Mouse (Mus musculus): Measurements from ENCODE around the gene 4933434E20Rik. TPM values are rescaled to one million over a fixed set of nuclear protein-coding genes. Genes with fewer than 3 reads are reported as not detected.

Gene 4933434E20Rik
- 77.6 and 84.3 TPM in 2 replicates for total RNA-seq (2014; fragmentation: Nextera tagmentation)
- 83.1 and 96.2 TPM in 2 replicates for total RNA-seq (2017)
- polyA plus RNA-seq (2012): 6.8 and 22.4 TPM in 2 replicates

DNA sequence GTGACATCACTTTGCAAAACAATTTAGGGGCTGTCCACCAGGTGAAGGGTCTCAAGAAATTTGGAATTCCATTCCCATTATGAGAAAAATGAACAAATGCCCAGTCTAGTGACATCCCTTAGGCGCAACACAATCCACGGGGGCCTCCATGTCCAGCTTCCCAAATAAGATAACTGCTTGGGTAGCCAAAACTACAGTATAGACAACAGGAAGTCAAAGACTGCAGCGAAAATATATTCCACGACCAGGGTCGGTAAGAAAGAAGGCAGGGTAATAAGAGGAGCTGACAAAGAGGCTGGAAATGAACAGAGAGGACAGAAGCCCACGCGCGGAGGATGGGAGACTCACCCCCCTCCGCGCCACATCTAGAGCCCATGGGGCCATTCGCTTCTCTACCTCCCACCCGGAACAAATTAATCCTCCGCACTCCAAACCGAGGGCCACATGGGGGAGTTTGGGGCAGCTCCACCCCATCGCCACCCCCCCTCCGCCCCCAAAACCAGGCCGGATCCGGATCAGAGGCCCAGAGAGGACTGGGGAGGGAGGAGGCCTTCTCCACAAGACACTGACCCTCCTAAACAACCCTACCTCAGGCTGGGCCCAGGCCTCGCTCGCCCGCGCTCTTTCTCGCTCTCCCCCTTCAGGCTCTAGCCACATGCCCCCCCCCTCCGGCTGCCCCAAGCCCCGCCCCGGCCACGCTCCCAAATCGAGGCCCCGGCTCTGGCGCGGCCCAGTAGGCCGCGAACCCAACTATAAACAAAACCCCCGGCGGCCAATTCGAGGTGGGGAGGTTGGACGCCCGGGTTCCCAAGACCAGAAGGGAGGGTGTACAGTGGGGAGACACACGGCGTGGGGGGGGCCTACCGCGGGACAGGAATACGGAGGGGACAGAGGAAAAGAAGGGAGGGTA lies at the start of gene 4933434E20Rik:
Gene 4933434E20Rik (plus strand): TSS at position 196 of the 910 bp plus-strand sequence.
- Histone ChIP-seq H3K4me3 (ENCODE audit: low read depth, low read length) (peak within 1 kb of the TSS; percentile 81), H3K4me1 (ENCODE audit: insufficient read depth, low read depth, low read length) (peaks cover 38% of the 10 kb centered on the region), H3K9me3 (replicated peaks) (no peaks in the 10 kb centered on the region), H3K36me3 (replicated peaks) (peaks cover 39% of the 10 kb centered on the region), H3K27me3 (ENCODE audit: insufficient read depth, low read length) (no peaks in the 10 kb centered on the region)
- DNase-seq (ENCODE audit: low spot score) (peak; percentile 69), ATAC-seq (ENCODE audit: extremely low read depth, insufficient number of reproducible peaks, low FRiP score, poor library complexity, severe bottlenecking) (no peak)
- TF ChIP-seq POLR2AphosphoS5 (IDR thresholded peaks at IDR 0.05; ENCODE audit: insufficient replicate concordance, low read depth, low read length) (no peak), GATA2 (IDR thresholded peaks at IDR 0.05; ENCODE audit: borderline replicate concordance, low read depth, low read length) (no peak), CTCF (IDR thresholded peaks at IDR 0.05; ENCODE audit: low read depth, low read length) (no peak), GATA1 (IDR thresholded peaks at IDR 0.05; ENCODE audit: borderline replicate concordance, low read length) (no peak), TAL1 (conservative IDR thresholded peaks at IDR 0.05; ENCODE audit: low read depth, low read length) (no peak)

- ATAC-seq (ENCODE audit: extremely low read depth, insufficient number of reproducible peaks, low FRiP score, poor library complexity, severe bottlenecking) (no peak), DNase-seq (ENCODE audit: low spot score) (no peak)
- no peaks in the 10 kb centered on the region for H3K9me3 ChIP-seq (replicated peaks)
- peaks cover 6% of the 10 kb centered on the region for H3K4me1 ChIP-seq (ENCODE audit: insufficient read depth, low read depth, low read length)
- peaks cover 86% of the 10 kb centered on the region for H3K36me3 ChIP-seq (replicated peaks)
- H3K27me3 ChIP-seq (ENCODE audit: insufficient read depth, low read length): no peaks in the 10 kb centered on the region
- TF ChIP-seq CTCF (IDR thresholded peaks at IDR 0.05; ENCODE audit: low read depth, low read length) (no peak), GATA2 (IDR thresholded peaks at IDR 0.05; ENCODE audit: borderline replicate concordance, low read depth, low read length) (no peak), GATA1 (IDR thresholded peaks at IDR 0.05; ENCODE audit: borderline replicate concordance, low read length) (no peak), TAL1 (conservative IDR thresholded peaks at IDR 0.05; ENCODE audit: low read depth, low read length) (no peak)
- H3K4me3 ChIP-seq (ENCODE audit: low read depth, low read length): no peak overlapping the region
These were observed 47.2 kb upstream of the 4933434E20Rik start for GRCm38 (mm10) chr3:90004091-90004796.

DNA sequence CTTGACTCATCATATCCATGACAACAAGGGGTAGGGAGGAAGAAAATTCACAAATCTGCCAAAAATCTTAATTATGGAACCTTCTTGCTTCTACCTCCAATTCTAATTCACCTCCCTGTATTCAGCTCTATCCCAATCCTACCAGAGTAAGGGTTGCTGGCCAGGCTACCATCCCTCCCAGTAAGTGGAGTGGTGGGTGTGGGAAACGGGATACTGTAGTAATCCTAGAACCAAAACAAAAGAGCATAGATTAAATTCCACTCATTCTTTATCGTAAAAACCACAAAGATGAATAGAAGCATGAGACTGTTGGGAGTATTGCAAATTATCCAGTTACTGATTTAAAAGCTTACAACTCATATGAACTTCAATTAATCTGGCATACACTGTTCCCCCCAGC lies 41.1 kb upstream of the 4933434E20Rik start:
- TF ChIP-seq GATA1 (IDR thresholded peaks at IDR 0.05; ENCODE audit: borderline replicate concordance, low read length) (no peak), CTCF (IDR thresholded peaks at IDR 0.05; ENCODE audit: low read depth, low read length) (no peak), GATA2 (IDR thresholded peaks at IDR 0.05; ENCODE audit: borderline replicate concordance, low read depth, low read length) (no peak), TAL1 (conservative IDR thresholded peaks at IDR 0.05; ENCODE audit: low read depth, low read length) (no peak), POLR2AphosphoS5 (IDR thresholded peaks at IDR 0.05; ENCODE audit: insufficient replicate concordance, low read depth, low read length) (no peak)
- DNase-seq (ENCODE audit: low spot score): no peak
- Histone ChIP-seq H3K9me3 (replicated peaks) (no peaks in the 10 kb centered on the region), H3K36me3 (replicated peaks) (peaks cover 96% of the 10 kb centered on the region), H3K4me1 (ENCODE audit: insufficient read depth, low read depth, low read length) (no peaks in the 10 kb centered on the region; the same call in 1 of the 2 replicates), H3K27me3 (ENCODE audit: insufficient read depth, low read length) (no peaks in the 10 kb centered on the region), H3K4me3 (ENCODE audit: low read depth, low read length) (no peak overlapping the region)
- ATAC-seq (ENCODE audit: extremely low read depth, insufficient number of reproducible peaks, low FRiP score, poor library complexity, severe bottlenecking): no peak

- no peak for TF ChIP-seq GATA1 (IDR thresholded peaks at IDR 0.05; ENCODE audit: borderline replicate concordance, low read length)
- TF ChIP-seq GATA2 (IDR thresholded peaks at IDR 0.05; ENCODE audit: borderline replicate concordance, low read depth, low read length): no peak
- TF ChIP-seq CTCF (IDR thresholded peaks at IDR 0.05; ENCODE audit: low read depth, low read length): no peak
- no peak for TF ChIP-seq POLR2AphosphoS5 (IDR thresholded peaks at IDR 0.05; ENCODE audit: insufficient replicate concordance, low read depth, low read length)
- no peak for TF ChIP-seq TAL1 (conservative IDR thresholded peaks at IDR 0.05; ENCODE audit: low read depth, low read length)
- no peaks in the 10 kb centered on the region for H3K9me3 ChIP-seq (replicated peaks)
- H3K4me3 ChIP-seq (ENCODE audit: low read depth, low read length): no peak overlapping the region
- peaks cover 97% of the 10 kb centered on the region for H3K36me3 ChIP-seq (replicated peaks)
- DNase-seq (ENCODE audit: low spot score) (no peak), ATAC-seq (ENCODE audit: extremely low read depth, insufficient number of reproducible peaks, low FRiP score, poor library complexity, severe bottlenecking) (no peak)
- H3K27me3 ChIP-seq (ENCODE audit: insufficient read depth, low read length): no peaks in the 10 kb centered on the region
- H3K4me1 ChIP-seq (ENCODE audit: insufficient read depth, low read depth, low read length): peaks cover 5% of the 10 kb centered on the region
These were observed 34.8 kb upstream of the 4933434E20Rik start for GRCm38 (mm10) chr3:90016626-90017025.

DNA sequence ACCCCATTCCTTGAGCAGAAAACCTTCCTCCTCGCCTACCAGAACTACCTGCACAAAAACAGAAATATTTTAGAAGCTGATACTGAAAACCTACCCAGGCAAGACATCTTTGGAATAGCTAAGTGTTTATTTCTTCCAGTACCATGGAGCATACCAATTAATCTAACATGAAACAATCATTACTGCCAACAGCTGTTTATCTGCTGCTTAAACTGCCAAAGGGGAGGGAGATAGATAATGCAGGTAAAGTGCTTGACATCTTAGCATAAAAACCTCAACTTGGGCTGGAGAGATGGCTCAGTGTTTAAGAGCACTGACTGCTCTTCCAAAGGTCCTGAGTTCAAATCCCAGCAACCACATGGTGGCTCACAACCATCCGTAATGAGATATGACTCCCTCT lies 16.8 kb upstream of the 4933434E20Rik start:
- Histone ChIP-seq H3K36me3 (replicated peaks) (peaks cover 91% of the 10 kb centered on the region), H3K9me3 (replicated peaks) (no peaks in the 10 kb centered on the region), H3K27me3 (ENCODE audit: insufficient read depth, low read length) (no peaks in the 10 kb centered on the region), H3K4me1 (ENCODE audit: insufficient read depth, low read depth, low read length) (peaks cover 9% of the 10 kb centered on the region; the same call in 1 of the 2 replicates), H3K4me3 (ENCODE audit: low read depth, low read length) (no peak overlapping the region)
- TF ChIP-seq GATA2 (IDR thresholded peaks at IDR 0.05; ENCODE audit: borderline replicate concordance, low read depth, low read length) (no peak), CTCF (IDR thresholded peaks at IDR 0.05; ENCODE audit: low read depth, low read length) (no peak), POLR2AphosphoS5 (IDR thresholded peaks at IDR 0.05; ENCODE audit: insufficient replicate concordance, low read depth, low read length) (no peak), GATA1 (IDR thresholded peaks at IDR 0.05; ENCODE audit: borderline replicate concordance, low read length) (no peak), TAL1 (conservative IDR thresholded peaks at IDR 0.05; ENCODE audit: low read depth, low read length) (no peak)
- DNase-seq (ENCODE audit: low spot score) (no peak), ATAC-seq (ENCODE audit: extremely low read depth, insufficient number of reproducible peaks, low FRiP score, poor library complexity, severe bottlenecking) (no peak)

DNA sequence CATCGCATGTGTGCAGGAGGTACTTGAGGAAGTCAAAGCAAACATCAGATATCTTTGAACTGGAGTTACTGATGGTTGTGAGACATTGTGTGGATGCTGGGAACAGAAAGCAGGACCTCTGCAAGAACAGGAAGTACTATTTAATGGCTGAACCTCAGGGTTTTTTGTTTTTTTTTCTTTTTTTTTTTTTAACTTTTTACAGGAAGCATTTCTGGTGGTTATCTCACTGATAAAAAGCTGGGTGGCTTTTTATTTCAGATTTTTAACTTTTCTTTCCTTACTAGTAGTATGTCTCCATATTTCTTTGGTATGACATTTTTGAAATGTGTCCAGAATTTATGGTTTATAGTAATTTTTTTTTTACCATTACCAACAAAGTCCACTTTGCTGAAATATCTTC lies 15.2 kb upstream of the 4933434E20Rik start:
- Histone ChIP-seq H3K9me3 (replicated peaks) (no peaks in the 10 kb centered on the region), H3K36me3 (replicated peaks) (peaks cover 92% of the 10 kb centered on the region), H3K27me3 (ENCODE audit: insufficient read depth, low read length) (no peaks in the 10 kb centered on the region), H3K4me3 (ENCODE audit: low read depth, low read length) (no peak overlapping the region), H3K4me1 (ENCODE audit: insufficient read depth, low read depth, low read length) (peaks cover 9% of the 10 kb centered on the region; the same call in 1 of the 2 replicates)
- DNase-seq (ENCODE audit: low spot score): no peak
- TF ChIP-seq GATA1 (IDR thresholded peaks at IDR 0.05; ENCODE audit: borderline replicate concordance, low read length): no peak
- TF ChIP-seq POLR2AphosphoS5 (IDR thresholded peaks at IDR 0.05; ENCODE audit: insufficient replicate concordance, low read depth, low read length): no peak
- ATAC-seq (ENCODE audit: extremely low read depth, insufficient number of reproducible peaks, low FRiP score, poor library complexity, severe bottlenecking): no peak
